Mouse (Mus musculus) MEL (cell line): ENCODE measurements around the gene Lrp3. TPM values are rescaled to one million over a fixed set of nuclear protein-coding genes. Genes with fewer than 3 reads are reported as not detected.
A peak's percentile ranks its signal among the peaks of the same experiment; 100 is the strongest.

Source experiments
- DNase-seq: peaks from one replicate; pipeline ENCODE4 v3.0.0; 2011; ENCODE audit warnings: low read depth, low spot score
- H3K27ac ChIP-seq: 2 replicates; pipeline ENCODE4 v1.5.1; 2012; ENCODE audit warnings: low read depth, mild to moderate bottlenecking, control low read depth, low read length, moderate library complexity; ENCODE audit not compliant: control insufficient read depth
- H3K27me3 ChIP-seq, 2 experiments: fragments of 150-350 bp in 1 of 2; sonication (generic) in 1 of 2; 2 replicates each; pipeline ENCODE4 v1.6.1; 2012; ENCODE audit warnings: low read length in 2 of 2, mild to moderate bottlenecking in 2 of 2, improper control_type of control experiment in 1 of 2, moderate library complexity in 1 of 2; ENCODE audit not compliant: insufficient read depth in 2 of 2, control insufficient read depth in 1 of 2
- H3K36me3 ChIP-seq, 2 experiments: 2 replicates each; pipeline ENCODE4 v1.6.1; 2012 to 2014; ENCODE audit warnings: low read length in 2 of 2, improper control_type of control experiment in 1 of 2, inconsistent platforms in 1 of 2, mild to moderate bottlenecking in 1 of 2; ENCODE audit not compliant: insufficient read depth in 2 of 2, control insufficient read depth in 1 of 2
- H3K4me1 ChIP-seq, 2 experiments: fragments of 150-350 bp in 1 of 2; sonication (generic) in 1 of 2; 2 replicates each; pipeline ENCODE4 v1.6.1; 2012; ENCODE audit warnings: low read length in 2 of 2, improper control_type of control experiment in 1 of 2, mild to moderate bottlenecking in 1 of 2; ENCODE audit not compliant: insufficient read depth in 2 of 2, control insufficient read depth in 1 of 2
- H3K4me3 ChIP-seq, 2 experiments: fragments of 150-350 bp in 1 of 2; sonication (generic) in 1 of 2; 2 replicates each; pipeline ENCODE4 v1.5.1; 2012; ENCODE audit warnings: low read depth in 2 of 2, low read length in 2 of 2, mild to moderate bottlenecking in 2 of 2, moderate library complexity in 2 of 2, control low read depth in 1 of 2, improper control_type of control experiment in 1 of 2; ENCODE audit not compliant: control insufficient read depth in 1 of 2, insufficient read depth in 1 of 2
- H3K79me2 ChIP-seq: 2 replicates; pipeline ENCODE4 v1.6.1; 2012; ENCODE audit warnings: mild to moderate bottlenecking, low read length, moderate library complexity; ENCODE audit not compliant: control insufficient read depth, poor library complexity, insufficient read depth
- H3K9ac ChIP-seq: 2 replicates; pipeline ENCODE4 v1.6.1; 2012; ENCODE audit warnings: low read depth, mild to moderate bottlenecking, control low read depth, low read length, moderate library complexity; ENCODE audit not compliant: control insufficient read depth, poor library complexity, severe bottlenecking
- H3K9me3 ChIP-seq: fragments of 150-350 bp; sonication (generic); replicated peaks from 2 replicates; pipeline ENCODE4 v1.6.1; 2012; ENCODE audit warnings: mild to moderate bottlenecking, low read length, improper control_type of control experiment, moderate library complexity; ENCODE audit not compliant: insufficient read depth
- BHLHE40 ChIP-seq: IDR thresholded peaks from 2 replicates; pipeline ENCODE4 v1.6.1; 2012; ENCODE audit warnings: low read depth, mild to moderate bottlenecking, inconsistent platforms, low read length, improper control_type of control experiment, borderline replicate concordance
- CHD1 ChIP-seq: IDR thresholded peaks from 2 replicates; pipeline ENCODE4 v1.6.1; 2012; ENCODE audit warnings: low read depth, mild to moderate bottlenecking, inconsistent platforms, low read length, improper control_type of control experiment
- CTCF ChIP-seq, 3 experiments: IDR thresholded peaks in 2 of 3; conservative IDR thresholded peaks in 1 of 3; 2 replicates each; pipeline ENCODE4 v1.5.1; 2011 to 2012; ENCODE audit warnings: low read length in 3 of 3, low read depth in 2 of 3, mild to moderate bottlenecking in 2 of 3, improper control_type of control experiment in 1 of 3, inconsistent platforms in 1 of 3, mixed read lengths in 1 of 3, moderate library complexity in 1 of 3; ENCODE audit not compliant: control insufficient read depth in 1 of 3, insufficient read depth in 1 of 3, poor library complexity in 1 of 3, severe bottlenecking in 1 of 3
- E2F4 ChIP-seq: IDR thresholded peaks from 2 replicates; pipeline ENCODE4 v1.6.1; 2011; ENCODE audit warnings: low read depth, low read length, improper control_type of control experiment, borderline replicate concordance
- ELF1 ChIP-seq: IDR thresholded peaks from 2 replicates; pipeline ENCODE4 v1.6.1; 2014; ENCODE audit warnings: low read depth, mild to moderate bottlenecking, inconsistent platforms, low read length, improper control_type of control experiment, moderate library complexity
- ETS1 ChIP-seq: IDR thresholded peaks from 2 replicates; pipeline ENCODE4 v1.6.1; 2012; ENCODE audit warnings: low read depth, mild to moderate bottlenecking, inconsistent platforms, low read length, improper control_type of control experiment, moderate library complexity
- KAT2A ChIP-seq: conservative IDR thresholded peaks from 2 replicates; pipeline ENCODE4 v1.6.1; 2012; ENCODE audit warnings: low read depth, low read length, improper control_type of control experiment, inconsistent platforms
- MAX ChIP-seq: IDR thresholded peaks from 2 replicates; pipeline ENCODE4 v1.6.1; 2011; ENCODE audit warnings: low read length, improper control_type of control experiment
- MEF2A ChIP-seq: IDR thresholded peaks from 2 replicates; pipeline ENCODE4 v1.6.1; 2014; ENCODE audit warnings: low read depth, mild to moderate bottlenecking, inconsistent platforms, low read length, improper control_type of control experiment; ENCODE audit not compliant: poor library complexity, insufficient replicate concordance, severe bottlenecking; ENCODE audit errors: extremely low read depth
- NRF1 ChIP-seq: IDR thresholded peaks from 2 replicates; pipeline ENCODE4 v1.6.1; 2014; ENCODE audit warnings: low read depth, mild to moderate bottlenecking, inconsistent platforms, low read length, improper control_type of control experiment, moderate library complexity; ENCODE audit not compliant: poor library complexity, insufficient read depth, severe bottlenecking
- POLR2AphosphoS5 ChIP-seq: IDR thresholded peaks from 2 replicates; pipeline ENCODE4 v1.6.1; 2012; ENCODE audit warnings: low read depth, borderline replicate concordance, mild to moderate bottlenecking, inconsistent platforms, low read length, moderate library complexity, mixed read lengths
- RAD21 ChIP-seq: IDR thresholded peaks from 2 replicates; pipeline ENCODE4 v1.6.1; 2011; ENCODE audit warnings: mild to moderate bottlenecking, low read depth, low read length, improper control_type of control experiment
- SMC3 ChIP-seq: IDR thresholded peaks from 2 replicates; pipeline ENCODE4 v1.6.1; 2011; ENCODE audit warnings: low read depth, low read length, improper control_type of control experiment
- TAL1 ChIP-seq: IDR thresholded peaks from 2 replicates; pipeline ENCODE4 v1.6.1; 2012; ENCODE audit warnings: mild to moderate bottlenecking, inconsistent platforms, low read length, moderate library complexity, mixed read lengths
- TBP ChIP-seq: IDR thresholded peaks from 2 replicates; pipeline ENCODE4 v1.8.0; 2011; ENCODE audit warnings: low read depth, low read length, improper control_type of control experiment
- TCF12 ChIP-seq: IDR thresholded peaks from 2 replicates; pipeline ENCODE4 v1.6.1; 2014; ENCODE audit warnings: low read depth, mild to moderate bottlenecking, inconsistent platforms, low read length, improper control_type of control experiment, moderate library complexity
- UBTF ChIP-seq: IDR thresholded peaks from 2 replicates; pipeline ENCODE4 v1.6.1; 2012; ENCODE audit warnings: low read depth, mild to moderate bottlenecking, inconsistent platforms, low read length, improper control_type of control experiment, moderate library complexity, borderline replicate concordance; ENCODE audit not compliant: insufficient read depth
- USF1 ChIP-seq: IDR thresholded peaks from 2 replicates; pipeline ENCODE4 v1.6.1; 2014; ENCODE audit warnings: low read depth, mild to moderate bottlenecking, inconsistent platforms, low read length, improper control_type of control experiment, moderate library complexity
- USF2 ChIP-seq, 2 experiments: IDR thresholded peaks; 2 replicates each; pipeline ENCODE4 v1.6.1; 2011 to 2012; ENCODE audit warnings: improper control_type of control experiment in 2 of 2, low read length in 2 of 2, borderline replicate concordance in 1 of 2, inconsistent platforms in 1 of 2, low read depth in 1 of 2, mild to moderate bottlenecking in 1 of 2; ENCODE audit not compliant: insufficient read depth in 1 of 2
- ZKSCAN1 ChIP-seq: IDR thresholded peaks from 2 replicates; pipeline ENCODE4 v1.6.1; 2012; ENCODE audit warnings: low read depth, mild to moderate bottlenecking, inconsistent platforms, low read length, improper control_type of control experiment, moderate library complexity
- ZNF384 ChIP-seq: IDR thresholded peaks from 2 replicates; pipeline ENCODE4 v1.6.1; 2012; ENCODE audit warnings: low read depth, mild to moderate bottlenecking, inconsistent platforms, low read length, improper control_type of control experiment
- polyA plus RNA-seq, 2 experiments: library from polyadenylated mRNA; stranded (reverse) in 1 of 2; unstranded in 1 of 2; fragments of >175 nt in 1 of 2; fragments of >200 nt in 1 of 2; gene quantifications; 2 replicates each; pipeline versions ENCODE4 v1.2.1 to v1.2.4; 2012; ENCODE audit warnings: low replicate concordance in 2 of 2, low read depth in 1 of 2; ENCODE audit not compliant: insufficient read length in 2 of 2, insufficient read depth in 1 of 2, missing spikeins in 1 of 2
- total RNA-seq: library from RNA; depleted of rRNA; stranded (reverse); fragments of 300-350 nt; gene quantifications from 2 replicates; pipeline ENCODE4 v1.2.3, GENCODE M21; 2012

Gene Lrp3
- total and polyA plus RNA-seq, 3 experiments = not detected

- Histone ChIP-seq H3K79me2 (no peaks in the 10 kb centered on the region; the same call in 1 of the 2 replicates), H3K9me3 (no peaks in the 10 kb centered on the region), H3K36me3 (peaks cover 0 to 2% of the 10 kb centered on the region in 2 experiments; a peak in 1 of 4 replicates), H3K27ac (no peak overlapping the region), H3K9ac (no peak overlapping the region), H3K27me3 (no peaks in the 10 kb centered on the region), H3K4me1 (peaks cover 0 to 4% of the 10 kb centered on the region in 2 experiments; a peak in 2 of 4 replicates), H3K4me3 (no peak overlapping the region)
- peak; percentile 46 to 56 (median 47) for TF ChIP-seq CTCF (IDR thresholded peaks at IDR 0.05 in 2 of 3, conservative IDR thresholded peaks at IDR 0.05 in 1 of 3; ENCODE audit: control insufficient read depth in 1 of 3, insufficient read depth in 1 of 3, low read depth in 2 of 3, low read length in 3 of 3, poor library complexity in 1 of 3, severe bottlenecking in 1 of 3)
- TF ChIP-seq ETS1 = no peak
- TF ChIP-seq RAD21 = peak; percentile 50
- no peak for TF ChIP-seq UBTF
- peak; percentile 44 for TF ChIP-seq SMC3
- peak; percentile 58 for DNase-seq
Measured at GRCm38 (mm10) chr7:35230333-35230732, 15.0 kb upstream of the Lrp3 start.

DNA sequence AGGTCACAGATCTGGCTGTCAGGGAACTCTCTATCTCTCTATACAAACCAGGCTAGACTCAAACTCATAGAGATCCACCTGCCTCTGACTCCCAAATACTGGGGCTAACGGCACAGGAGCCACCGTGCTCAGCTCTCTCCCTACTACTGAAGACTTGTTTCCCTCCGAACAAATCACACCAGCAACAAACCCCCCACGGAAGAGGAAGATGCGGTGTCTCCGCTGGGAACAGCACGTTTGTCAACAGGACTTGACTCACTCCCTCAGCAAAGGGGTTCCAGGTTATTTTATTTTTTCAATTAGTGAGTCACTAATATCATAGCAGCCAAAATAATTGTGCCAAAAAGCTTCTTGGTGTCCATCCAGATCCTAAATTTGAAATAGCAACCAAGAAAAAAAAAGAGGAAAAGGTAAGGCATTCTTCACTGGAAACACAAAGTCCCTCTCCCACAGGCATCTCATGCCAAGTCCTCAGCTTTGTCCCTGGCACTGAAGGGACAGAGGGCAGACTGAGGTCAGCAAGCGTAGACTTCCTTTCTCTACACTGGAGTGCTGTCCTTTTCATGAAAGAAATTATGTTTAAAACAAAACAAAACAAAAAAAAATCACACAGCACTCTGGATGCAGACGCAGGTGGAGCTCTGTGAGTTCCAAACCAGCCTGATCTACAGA lies 5.5 kb upstream of the Lrp3 start:
- Histone ChIP-seq H3K4me1 (no peaks in the 10 kb centered on the region), H3K4me3 (no peak overlapping the region), H3K79me2 (no peaks in the 10 kb centered on the region), H3K27me3 (no peaks in the 10 kb centered on the region), H3K27ac (no peak overlapping the region), H3K36me3 (no peaks in the 10 kb centered on the region), H3K9me3 (no peaks in the 10 kb centered on the region), H3K9ac (no peak overlapping the region)
- no peak for TF ChIP-seq TAL1
- TF ChIP-seq TCF12 = no peak
- TF ChIP-seq BHLHE40 = no peak
- TF ChIP-seq TBP = no peak
- no peak for TF ChIP-seq ELF1
- no peak for TF ChIP-seq MEF2A
- no peak for TF ChIP-seq CHD1
- DNase-seq = no peak

GRCm38 (mm10) chr7:35215731-35216130 lies 433 bp upstream of the Lrp3 start:
- TF ChIP-seq ZNF384 (no peak), TAL1 (no peak), MAX (no peak), USF2 (IDR thresholded peaks at IDR 0.05; ENCODE audit: borderline replicate concordance in 1 of 2, insufficient read depth in 1 of 2, low read depth in 1 of 2, low read length in 2 of 2) (no peak), KAT2A (no peak), BHLHE40 (no peak), USF1 (no peak), ZKSCAN1 (no peak), E2F4 (no peak), POLR2AphosphoS5 (no peak), NRF1 (no peak)
- Histone ChIP-seq H3K9me3 (no peaks in the 10 kb centered on the region), H3K36me3 (no peaks in the 10 kb centered on the region), H3K4me3 (no peak overlapping the region), H3K9ac (no peak overlapping the region), H3K27me3 (no peaks in the 10 kb centered on the region; a peak in 1 of 4 replicates), H3K79me2 (no peaks in the 10 kb centered on the region), H3K27ac (no peak overlapping the region), H3K4me1 (no peaks in the 10 kb centered on the region)
- no peak for DNase-seq
